ENCODE assay signal across 17 mouse cellular contexts in the genomic region with DNA sequence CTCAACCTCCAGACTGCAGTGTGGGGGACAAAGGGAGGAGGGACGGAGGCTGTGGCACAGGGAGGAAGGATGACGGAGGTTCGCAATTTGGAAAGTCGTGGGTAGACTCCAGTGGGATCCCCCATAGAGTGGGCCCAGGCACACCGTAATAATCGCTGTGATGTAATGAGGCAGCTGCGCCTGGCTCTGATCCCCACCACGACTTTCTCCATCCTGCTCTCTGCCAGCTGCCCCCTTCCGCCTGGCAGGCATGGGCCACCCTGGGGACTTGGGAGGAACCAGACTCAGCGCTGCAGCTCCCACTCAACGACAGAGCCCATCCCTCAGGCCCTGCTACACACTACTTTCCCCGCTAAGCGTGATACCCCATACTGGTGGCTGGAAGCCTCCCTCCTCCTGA.
DNase-seq lines count a peak whose midpoint lies in the region; ATAC-seq and TF ChIP-seq lines count a peak whose summit lies in the region.
"Had no signal": no experiment of that assay in that cellular context is flagged by ENCODE, and none has a peak within 500 bp of the region (broad histone marks: within the 10 kb centered on the region; RNA-seq: fewer than 3 reads in every experiment).

No protein-coding gene starts in this region.

- peak; percentile 69; the same call in 1 of the 2 replicates for ATAC-seq in frontal cortex, adult (ENCODE audit: low TSS enrichment)
- no peak for ATAC-seq in hindbrain, embryonic 11.5 days (ENCODE audit: low FRiP score)
- ATAC-seq in midbrain, embryonic 14.5 days (ENCODE audit: low FRiP score, low TSS enrichment), result peak; percentile 31; the same call in 1 of the 2 replicates
- ATAC-seq: intestine, embryonic 16.5 days; liver, postnatal 0 days had no signal

- H3K27me3 ChIP-seq in hindbrain, embryonic 11.5 days (ENCODE audit: control insufficient read depth, insufficient read depth, low read length), result no peaks in the 10 kb centered on the region
- no peaks in the 10 kb centered on the region for H3K27me3 ChIP-seq in midbrain, embryonic 14.5 days (ENCODE audit: control insufficient read depth, insufficient read depth, low read length)

- no peak overlapping the region for H3K4me2 ChIP-seq in hindbrain, embryonic 11.5 days (replicated peaks; ENCODE audit: low read depth, low read length)
- H3K4me2 ChIP-seq in midbrain, embryonic 14.5 days (ENCODE audit: low read length), result no peak overlapping the region

- H3K4me1 ChIP-seq in hindbrain, embryonic 11.5 days (replicated peaks; ENCODE audit: control insufficient read depth, insufficient read depth, low read length), result no peaks in the 10 kb centered on the region
- 0 out of 2 replicates have a peak, but pooled peaks cover 7% of the 10 kb centered on the region for H3K4me1 ChIP-seq in midbrain, embryonic 14.5 days (ENCODE audit: control insufficient read depth, insufficient read depth, low read length)

- 0 out of 2 replicates have a peak overlapping the region, but pooled peaks have one; percentile 24 for H3K27ac ChIP-seq in hindbrain, embryonic 11.5 days (ENCODE audit: low read depth, low read length)
- H3K27ac ChIP-seq in midbrain, embryonic 14.5 days (replicated peaks; ENCODE audit: low read depth, low read length), result peak overlapping the region; percentile 34; the same call in 1 of the 2 replicates
- H3K27ac ChIP-seq: gastrocnemius, adult 2 months; heart, adult 2 months; kidney, postnatal 0 days had no signal

- DNase-seq in frontal cortex, postnatal 10 days (ENCODE audit: low spot score in 2 of 2), result no peak
- DNase-seq in brain, embryonic 14.5 days (ENCODE audit: low read depth), result peak; percentile 60
- peak; percentile 23 for DNase-seq in hindbrain, embryonic 11.5 days (ENCODE audit: low spot score)
- peak; percentile 55 for DNase-seq in midbrain, embryonic 14.5 days
- DNase-seq in urinary bladder, postnatal 36 days (ENCODE audit: low spot score in 2 of 2), result no peak
- no peak for DNase-seq in Muller cell, postnatal 12 days (ENCODE audit: inconsistent ontology term)
- DNase-seq in adrenal gland, adult 2 months, result no peak
- DNase-seq: adrenal gland, postnatal 36 days; gastrocnemius, adult 2 months; heart, adult 2 months; heart, postnatal 14 days; liver, postnatal 0 days; right cerebral cortex, adult 18-20 months had no signal

- TF ChIP-seq POLR2A in brain, embryonic 14.5 days (IDR thresholded peaks at IDR 0.05; ENCODE audit: borderline replicate concordance, extremely low read depth, insufficient read depth, insufficient read length, poor library complexity, severe bottlenecking), result no peak

- H3K9me3 ChIP-seq in hindbrain, embryonic 11.5 days (ENCODE audit: control insufficient read depth, low read length), result no peaks in the 10 kb centered on the region
- H3K9me3 ChIP-seq in midbrain, embryonic 14.5 days (ENCODE audit: control insufficient read depth, low read length), result no peaks in the 10 kb centered on the region; the same call in 1 of the 2 replicates

- no peak overlapping the region for H3K4me3 ChIP-seq in hindbrain, embryonic 11.5 days (ENCODE audit: low read depth, low read length)
- no peak overlapping the region for H3K4me3 ChIP-seq in midbrain, embryonic 14.5 days (replicated peaks; ENCODE audit: low read depth, low read length)
- H3K4me3 ChIP-seq: erythroblast, embryonic 14.5 days; gastrocnemius, adult 2 months; heart, adult 2 months had no signal

- no peaks in the 10 kb centered on the region for H3K36me3 ChIP-seq in hindbrain, embryonic 11.5 days (ENCODE audit: control insufficient read depth, insufficient read depth, low read length)
- no peaks in the 10 kb centered on the region for H3K36me3 ChIP-seq in midbrain, embryonic 14.5 days (ENCODE audit: control insufficient read depth, insufficient read depth, low read length)

- no peak overlapping the region for H3K9ac ChIP-seq in hindbrain, embryonic 11.5 days (ENCODE audit: low read depth, low read length)
- H3K9ac ChIP-seq in midbrain, embryonic 14.5 days (replicated peaks; ENCODE audit: low read length), result no peak overlapping the region
- H3K9ac ChIP-seq: liver, postnatal 0 days had no signal

- WGBS in hindbrain, embryonic 11.5 days, result 75% methylated on average over 13 of the region's 13 CpGs
- 48% methylated on average over 13 of the region's 13 CpGs for WGBS in midbrain, embryonic 14.5 days

- TF ChIP-seq CTCF in brain, embryonic 14.5 days (IDR thresholded peaks at IDR 0.05; ENCODE audit: borderline replicate concordance, extremely low read depth, insufficient read depth, insufficient read length), result no peak

Comparison
In these comparisons a context has a peak if more than half of its experiments do, and no peak if none do; other contexts are left out.
1. DNase-seq: peak in brain, embryonic 14.5 days (single experiment), hindbrain, embryonic 11.5 days (single experiment) and midbrain, embryonic 14.5 days (single experiment); none in frontal cortex, postnatal 10 days (0 of 2), urinary bladder, postnatal 36 days (0 of 2), Muller cell, postnatal 12 days (single experiment) and adrenal gland, adult 2 months (single experiment).